Mouse (Mus musculus): Measurements from ENCODE around the gene Rbms3.

- TF ChIP-seq CHD2 (IDR thresholded peaks at IDR 0.05; ENCODE audit: low read depth, low read length) = no peak
- TF ChIP-seq ZNF384 (IDR thresholded peaks at IDR 0.05; ENCODE audit: low read depth, low read length) = no peak
- TF ChIP-seq MAFK (IDR thresholded peaks at IDR 0.05; ENCODE audit: insufficient read depth, low read depth, low read length) = no peak
- no peak for TF ChIP-seq ZC3H11A (IDR thresholded peaks at IDR 0.05; ENCODE audit: borderline replicate concordance, low read depth, low read length)
- TF ChIP-seq HCFC1 (IDR thresholded peaks at IDR 0.05; ENCODE audit: borderline replicate concordance, insufficient read depth, low read length) = no peak
These were observed 758.1 kb downstream of the Rbms3 start for GRCm38 (mm10) chr9:116871576-116871975.

All from ES-E14 (cell line).